In the genomic region with DNA sequence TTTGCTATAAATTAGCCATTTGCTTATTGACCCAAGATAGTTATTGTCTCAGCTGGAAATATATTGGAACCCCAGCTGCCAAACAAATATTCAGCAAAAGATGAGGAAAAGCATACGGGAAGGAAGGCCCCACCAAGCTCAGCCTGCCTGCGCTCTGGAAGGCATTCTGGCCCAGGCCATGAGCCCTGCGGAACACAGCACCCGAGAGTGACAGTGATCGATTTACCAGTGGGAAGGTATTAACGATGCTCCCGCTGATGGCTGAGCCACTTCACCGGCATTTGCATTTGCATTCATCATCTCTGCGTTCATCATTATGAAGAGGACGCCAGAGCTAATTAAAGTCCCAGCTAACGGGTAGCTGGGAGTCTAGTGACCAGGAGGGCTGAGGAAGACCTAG, we compare ENCODE assay signal across 28 mouse cellular contexts.
DNase-seq lines count a peak whose midpoint lies in the region; ATAC-seq and TF ChIP-seq lines count a peak whose summit lies in the region.
"Had no signal": no experiment of that assay in that cellular context is flagged by ENCODE, and none has a peak within 500 bp of the region (broad histone marks: within the 10 kb centered on the region; RNA-seq: fewer than 3 reads in every experiment).

No protein-coding gene starts in this region.

- H3K4me3 ChIP-seq in heart, embryonic 10.5 days, result no peak overlapping the region
- H3K4me3 ChIP-seq in megakaryocyte, embryonic 14.5 days (replicated peaks), result peak overlapping the region; percentile 23
- no peak overlapping the region for H3K4me3 ChIP-seq in neural tube, embryonic 13.5 days
- H3K4me3 ChIP-seq in hindbrain, postnatal 0 days (ENCODE audit: low read length), result no peak overlapping the region
- H3K4me3 ChIP-seq: embryonic facial prominence, embryonic 12.5 days; embryonic facial prominence, embryonic 15.5 days; erythroblast, embryonic 14.5 days; forebrain, embryonic 12.5 days; forebrain, embryonic 15.5 days; heart, adult 2 months had no signal

- no peak for ATAC-seq in megakaryocyte, adult 5-6 weeks (ENCODE audit: poor library complexity, severe bottlenecking)
- peak; percentile 36; the same call in 1 of the 2 replicates for ATAC-seq in neural tube, embryonic 13.5 days (ENCODE audit: low read depth)
- no peak for ATAC-seq in hindbrain, postnatal 0 days
- ATAC-seq: forebrain, embryonic 15.5 days; intestine, postnatal 0 days; Patski had no signal

- DNase-seq in heart, embryonic 10.5 days (ENCODE audit: low spot score), result peak; percentile 38
- DNase-seq in heart, postnatal 36 days, result no peak
- no peak for DNase-seq in neural tube, embryonic 10.5 days (ENCODE audit: extremely low spot score, low spot score)
- DNase-seq in hindbrain, postnatal 0 days (ENCODE audit: low spot score), result peak; percentile 10
- DNase-seq in left cerebral cortex, postnatal 25 days (ENCODE audit: low spot score in 2 of 2), result no peak
- DNase-seq: adrenal gland, postnatal 10 days; adrenal gland, postnatal 36 days; B cell, adult 2 months; cerebellum, adult 11 months; cerebellum, adult 2 months; cerebellum, adult 9-11 months; cerebellum, postnatal 25 days; gastrocnemius, postnatal 25 days; heart, adult 2 months; heart, postnatal 4 days had no signal

- no peak overlapping the region for H3K27ac ChIP-seq in heart, embryonic 10.5 days
- no peak overlapping the region for H3K27ac ChIP-seq in neural tube, embryonic 13.5 days (replicated peaks)
- no peak overlapping the region for H3K27ac ChIP-seq in hindbrain, postnatal 0 days
- H3K27ac ChIP-seq: embryonic facial prominence, embryonic 12.5 days; embryonic facial prominence, embryonic 15.5 days; forebrain, embryonic 12.5 days; forebrain, embryonic 15.5 days; heart, adult 2 months had no signal

- no peak for TF ChIP-seq CTCF in hindbrain, postnatal 0 days (IDR thresholded peaks at IDR 0.05; ENCODE audit: low read depth)

- no peaks in the 10 kb centered on the region for H3K36me3 ChIP-seq in heart, embryonic 10.5 days
- no peaks in the 10 kb centered on the region for H3K36me3 ChIP-seq in megakaryocyte, embryonic 14.5 days (replicated peaks; ENCODE audit: low read length)
- H3K36me3 ChIP-seq in neural tube, embryonic 13.5 days, result no peaks in the 10 kb centered on the region
- H3K36me3 ChIP-seq in hindbrain, postnatal 0 days (ENCODE audit: insufficient read depth, low read length), result no peaks in the 10 kb centered on the region
- H3K36me3 ChIP-seq: embryonic facial prominence, embryonic 12.5 days; embryonic facial prominence, embryonic 15.5 days; forebrain, embryonic 12.5 days; forebrain, embryonic 15.5 days; G1E had no signal

- H3K9me3 ChIP-seq in heart, embryonic 10.5 days, result no peaks in the 10 kb centered on the region
- H3K9me3 ChIP-seq in megakaryocyte, embryonic 14.5 days, result peaks cover 44% of the 10 kb centered on the region
- H3K9me3 ChIP-seq in neural tube, embryonic 13.5 days, result no peaks in the 10 kb centered on the region
- no peaks in the 10 kb centered on the region for H3K9me3 ChIP-seq in hindbrain, postnatal 0 days (ENCODE audit: low read length)
- H3K9me3 ChIP-seq: embryonic facial prominence, embryonic 12.5 days; embryonic facial prominence, embryonic 15.5 days; forebrain, embryonic 12.5 days; forebrain, embryonic 15.5 days had no signal

- intact Hi-C loops in heart, postnatal 36 days (cut with DNase I), result no loop called here
- intact Hi-C loops in left cerebral cortex, postnatal 25 days (cut with DNase I), result no loop called here

- no peaks in the 10 kb centered on the region for H3K27me3 ChIP-seq in heart, embryonic 10.5 days (ENCODE audit: insufficient read depth, poor library complexity, severe bottlenecking)
- no peaks in the 10 kb centered on the region for H3K27me3 ChIP-seq in megakaryocyte, embryonic 14.5 days (replicated peaks)
- H3K27me3 ChIP-seq in neural tube, embryonic 13.5 days, result no peaks in the 10 kb centered on the region; the same call in 1 of the 2 replicates
- no peaks in the 10 kb centered on the region for H3K27me3 ChIP-seq in hindbrain, postnatal 0 days (ENCODE audit: insufficient read depth, low read length)
- H3K27me3 ChIP-seq: CH12.LX; embryonic facial prominence, embryonic 12.5 days; embryonic facial prominence, embryonic 15.5 days; forebrain, embryonic 15.5 days had no signal

- 58% methylated on average over 11 of the region's 11 CpGs for WGBS in heart, embryonic 10.5 days
- 26% methylated on average over 11 of the region's 11 CpGs for WGBS in neural tube, embryonic 13.5 days
- WGBS in hindbrain, postnatal 0 days, result 34% methylated on average over 11 of the region's 11 CpGs

- H3K4me2 ChIP-seq in neural tube, embryonic 13.5 days, result no peak overlapping the region
- H3K4me2 ChIP-seq in hindbrain, postnatal 0 days (ENCODE audit: low read depth, low read length), result no peak overlapping the region
- H3K4me2 ChIP-seq: embryonic facial prominence, embryonic 12.5 days; embryonic facial prominence, embryonic 15.5 days; forebrain, embryonic 12.5 days; forebrain, embryonic 15.5 days; heart, embryonic 11.5 days had no signal

- H3K4me1 ChIP-seq in heart, embryonic 10.5 days, result no peaks in the 10 kb centered on the region
- H3K4me1 ChIP-seq in megakaryocyte, embryonic 14.5 days, result no peaks in the 10 kb centered on the region
- H3K4me1 ChIP-seq in neural tube, embryonic 13.5 days (replicated peaks), result peaks cover 14% of the 10 kb centered on the region
- H3K4me1 ChIP-seq in hindbrain, postnatal 0 days (ENCODE audit: insufficient read depth, low read length), result no peaks in the 10 kb centered on the region
- H3K4me1 ChIP-seq: embryonic facial prominence, embryonic 12.5 days; embryonic facial prominence, embryonic 15.5 days had no signal

- H3K9ac ChIP-seq in neural tube, embryonic 13.5 days, result no peak overlapping the region
- no peak overlapping the region for H3K9ac ChIP-seq in hindbrain, postnatal 0 days (replicated peaks; ENCODE audit: low read length)
- H3K9ac ChIP-seq: embryonic facial prominence, embryonic 12.5 days; embryonic facial prominence, embryonic 15.5 days; forebrain, embryonic 12.5 days; forebrain, embryonic 15.5 days had no signal

Comparison
In these comparisons a context has a peak if more than half of its experiments do, and no peak if none do; other contexts are left out.
1. DNase-seq: peak in heart, embryonic 10.5 days (single experiment) and hindbrain, postnatal 0 days (single experiment); none in heart, postnatal 36 days (0 of 2), neural tube, embryonic 10.5 days (single experiment) and left cerebral cortex, postnatal 25 days (0 of 2).